Mouse (Mus musculus) MEL (cell line): ENCODE measurements around the gene Ap3d1. TPM values are rescaled to one million over a fixed set of nuclear protein-coding genes. Genes with fewer than 3 reads are reported as not detected.

Experiments used
- DNase-seq: peaks from one replicate; pipeline ENCODE4 v3.0.0; 2011; ENCODE audit warnings: low read depth, low spot score
- H3K27ac ChIP-seq: 2 replicates; pipeline ENCODE4 v1.5.1; 2012; ENCODE audit warnings: low read depth, mild to moderate bottlenecking, control low read depth, low read length, moderate library complexity; ENCODE audit not compliant: control insufficient read depth
- H3K27me3 ChIP-seq, 2 experiments: fragments of 150-350 bp in 1 of 2; sonication (generic) in 1 of 2; 2 replicates each; pipeline ENCODE4 v1.6.1; 2012; ENCODE audit warnings: low read length in 2 of 2, mild to moderate bottlenecking in 2 of 2, improper control_type of control experiment in 1 of 2, moderate library complexity in 1 of 2; ENCODE audit not compliant: insufficient read depth in 2 of 2, control insufficient read depth in 1 of 2
- H3K36me3 ChIP-seq, 2 experiments: 2 replicates each; pipeline ENCODE4 v1.6.1; 2012 to 2014; ENCODE audit warnings: low read length in 2 of 2, improper control_type of control experiment in 1 of 2, inconsistent platforms in 1 of 2, mild to moderate bottlenecking in 1 of 2; ENCODE audit not compliant: insufficient read depth in 2 of 2, control insufficient read depth in 1 of 2
- H3K4me1 ChIP-seq, 2 experiments: fragments of 150-350 bp in 1 of 2; sonication (generic) in 1 of 2; 2 replicates each; pipeline ENCODE4 v1.6.1; 2012; ENCODE audit warnings: low read length in 2 of 2, improper control_type of control experiment in 1 of 2, mild to moderate bottlenecking in 1 of 2; ENCODE audit not compliant: insufficient read depth in 2 of 2, control insufficient read depth in 1 of 2
- H3K4me3 ChIP-seq, 2 experiments: fragments of 150-350 bp in 1 of 2; sonication (generic) in 1 of 2; 2 replicates each; pipeline ENCODE4 v1.5.1; 2012; ENCODE audit warnings: low read depth in 2 of 2, low read length in 2 of 2, mild to moderate bottlenecking in 2 of 2, moderate library complexity in 2 of 2, control low read depth in 1 of 2, improper control_type of control experiment in 1 of 2; ENCODE audit not compliant: control insufficient read depth in 1 of 2, insufficient read depth in 1 of 2
- H3K79me2 ChIP-seq: 2 replicates; pipeline ENCODE4 v1.6.1; 2012; ENCODE audit warnings: mild to moderate bottlenecking, low read length, moderate library complexity; ENCODE audit not compliant: control insufficient read depth, poor library complexity, insufficient read depth
- H3K9ac ChIP-seq: 2 replicates; pipeline ENCODE4 v1.6.1; 2012; ENCODE audit warnings: low read depth, mild to moderate bottlenecking, control low read depth, low read length, moderate library complexity; ENCODE audit not compliant: control insufficient read depth, poor library complexity, severe bottlenecking
- H3K9me3 ChIP-seq: fragments of 150-350 bp; sonication (generic); replicated peaks from 2 replicates; pipeline ENCODE4 v1.6.1; 2012; ENCODE audit warnings: mild to moderate bottlenecking, low read length, improper control_type of control experiment, moderate library complexity; ENCODE audit not compliant: insufficient read depth
- BHLHE40 ChIP-seq: IDR thresholded peaks from 2 replicates; pipeline ENCODE4 v1.6.1; 2012; ENCODE audit warnings: low read depth, mild to moderate bottlenecking, inconsistent platforms, low read length, improper control_type of control experiment, borderline replicate concordance
- CHD2 ChIP-seq: IDR thresholded peaks from 2 replicates; pipeline ENCODE4 v1.6.1; 2011; ENCODE audit warnings: low read length, improper control_type of control experiment
- EP300 ChIP-seq, 2 experiments: IDR thresholded peaks; 2 replicates each; pipeline ENCODE4 v1.6.1; 2011; ENCODE audit warnings: improper control_type of control experiment in 2 of 2, low read length in 2 of 2, low read depth in 1 of 2, mild to moderate bottlenecking in 1 of 2
- ETS1 ChIP-seq: IDR thresholded peaks from 2 replicates; pipeline ENCODE4 v1.6.1; 2012; ENCODE audit warnings: low read depth, mild to moderate bottlenecking, inconsistent platforms, low read length, improper control_type of control experiment, moderate library complexity
- GATA1 ChIP-seq: IDR thresholded peaks from 2 replicates; pipeline ENCODE4 v1.6.1; 2011; ENCODE audit warnings: low read depth, low read length, improper control_type of control experiment
- HCFC1 ChIP-seq: IDR thresholded peaks from 2 replicates; pipeline ENCODE4 v1.6.1; 2012; ENCODE audit warnings: low read depth, mild to moderate bottlenecking, inconsistent platforms, low read length, improper control_type of control experiment, moderate library complexity
- KAT2A ChIP-seq: conservative IDR thresholded peaks from 2 replicates; pipeline ENCODE4 v1.6.1; 2012; ENCODE audit warnings: low read depth, low read length, improper control_type of control experiment, inconsistent platforms
- MEF2A ChIP-seq: IDR thresholded peaks from 2 replicates; pipeline ENCODE4 v1.6.1; 2014; ENCODE audit warnings: low read depth, mild to moderate bottlenecking, inconsistent platforms, low read length, improper control_type of control experiment; ENCODE audit not compliant: poor library complexity, insufficient replicate concordance, severe bottlenecking; ENCODE audit errors: extremely low read depth
- MYB ChIP-seq: IDR thresholded peaks from 2 replicates; pipeline ENCODE4 v1.6.1; 2011; ENCODE audit warnings: mild to moderate bottlenecking, low read depth, low read length, improper control_type of control experiment
- MYC ChIP-seq: IDR thresholded peaks from 2 replicates; pipeline ENCODE4 v1.6.1; 2011; ENCODE audit warnings: low read depth, mild to moderate bottlenecking, low read length, improper control_type of control experiment, moderate library complexity
- NELFE ChIP-seq: IDR thresholded peaks from 2 replicates; pipeline ENCODE4 v1.6.1; 2011; ENCODE audit warnings: low read depth, low read length, improper control_type of control experiment
- NRF1 ChIP-seq: IDR thresholded peaks from 2 replicates; pipeline ENCODE4 v1.6.1; 2014; ENCODE audit warnings: low read depth, mild to moderate bottlenecking, inconsistent platforms, low read length, improper control_type of control experiment, moderate library complexity; ENCODE audit not compliant: poor library complexity, insufficient read depth, severe bottlenecking
- POLR2A ChIP-seq, 2 experiments: IDR thresholded peaks; 2 replicates each; pipeline ENCODE4 v1.6.1; 2011 to 2012; ENCODE audit warnings: low read length in 2 of 2, mild to moderate bottlenecking in 2 of 2, control low read depth in 1 of 2, improper control_type of control experiment in 1 of 2, low read depth in 1 of 2, moderate library complexity in 1 of 2; ENCODE audit not compliant: control insufficient read depth in 1 of 2, insufficient read depth in 1 of 2, poor library complexity in 1 of 2
- POLR2AphosphoS5 ChIP-seq: IDR thresholded peaks from 2 replicates; pipeline ENCODE4 v1.6.1; 2012; ENCODE audit warnings: low read depth, borderline replicate concordance, mild to moderate bottlenecking, inconsistent platforms, low read length, moderate library complexity, mixed read lengths
- SIN3A ChIP-seq: IDR thresholded peaks from 2 replicates; pipeline ENCODE4 v1.6.1; 2012; ENCODE audit warnings: low read length, improper control_type of control experiment, inconsistent platforms
- SMC3 ChIP-seq: IDR thresholded peaks from 2 replicates; pipeline ENCODE4 v1.6.1; 2011; ENCODE audit warnings: low read depth, low read length, improper control_type of control experiment
- TBP ChIP-seq: IDR thresholded peaks from 2 replicates; pipeline ENCODE4 v1.8.0; 2011; ENCODE audit warnings: low read depth, low read length, improper control_type of control experiment
- UBTF ChIP-seq: IDR thresholded peaks from 2 replicates; pipeline ENCODE4 v1.6.1; 2012; ENCODE audit warnings: low read depth, mild to moderate bottlenecking, inconsistent platforms, low read length, improper control_type of control experiment, moderate library complexity, borderline replicate concordance; ENCODE audit not compliant: insufficient read depth
- USF2 ChIP-seq, 2 experiments: IDR thresholded peaks; 2 replicates each; pipeline ENCODE4 v1.6.1; 2011 to 2012; ENCODE audit warnings: improper control_type of control experiment in 2 of 2, low read length in 2 of 2, borderline replicate concordance in 1 of 2, inconsistent platforms in 1 of 2, low read depth in 1 of 2, mild to moderate bottlenecking in 1 of 2; ENCODE audit not compliant: insufficient read depth in 1 of 2
- ZC3H11A ChIP-seq: IDR thresholded peaks from 2 replicates; pipeline ENCODE4 v1.6.1; 2012; ENCODE audit warnings: low read depth, mild to moderate bottlenecking, inconsistent platforms, low read length, improper control_type of control experiment
- ZKSCAN1 ChIP-seq: IDR thresholded peaks from 2 replicates; pipeline ENCODE4 v1.6.1; 2012; ENCODE audit warnings: low read depth, mild to moderate bottlenecking, inconsistent platforms, low read length, improper control_type of control experiment, moderate library complexity
- ZMIZ1 ChIP-seq: IDR thresholded peaks from 2 replicates; pipeline ENCODE4 v1.6.1; 2012; ENCODE audit warnings: low read depth, mild to moderate bottlenecking, inconsistent platforms, low read length, improper control_type of control experiment, moderate library complexity
- polyA plus RNA-seq, 2 experiments: library from polyadenylated mRNA; stranded (reverse) in 1 of 2; unstranded in 1 of 2; fragments of >175 nt in 1 of 2; fragments of >200 nt in 1 of 2; gene quantifications; 2 replicates each; pipeline versions ENCODE4 v1.2.1 to v1.2.4; 2012; ENCODE audit warnings: low replicate concordance in 2 of 2, low read depth in 1 of 2; ENCODE audit not compliant: insufficient read length in 2 of 2, insufficient read depth in 1 of 2, missing spikeins in 1 of 2
- total RNA-seq: library from RNA; depleted of rRNA; stranded (reverse); fragments of 300-350 nt; gene quantifications from 2 replicates; pipeline ENCODE4 v1.2.3, GENCODE M21; 2012

Gene Ap3d1
- total and polyA plus RNA-seq, 3 experiments, result 32.7 to 260 (median 54.5) TPM

DNA sequence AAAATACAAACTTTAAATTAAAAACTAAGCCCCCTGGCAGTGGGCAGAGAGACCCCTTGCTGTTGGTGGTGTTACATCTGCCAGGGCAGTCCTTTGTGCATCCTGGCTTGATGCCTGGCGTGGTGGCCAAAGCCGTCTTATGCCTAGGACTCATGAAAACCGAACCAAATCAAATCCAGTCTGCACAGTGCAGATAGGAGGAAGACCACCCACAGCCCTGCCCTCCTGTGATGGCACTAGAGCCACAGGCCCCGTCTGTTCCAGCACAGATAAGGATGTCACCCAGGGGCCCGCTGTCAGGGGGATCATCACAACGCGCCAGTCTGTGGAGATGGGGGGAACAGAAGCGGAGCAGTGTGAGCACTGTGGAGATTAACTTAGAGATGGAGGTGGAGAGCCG is 44.3 kb downstream of the Ap3d1 start (continued):
- TF ChIP-seq NELFE, result no peak
- no peak; the same call in 1 of the 2 replicates for TF ChIP-seq KAT2A
- peak; percentile 84 for TF ChIP-seq BHLHE40
- TF ChIP-seq SIN3A, result peak; percentile 94
- TF ChIP-seq UBTF, result no peak
- TF ChIP-seq TBP, result peak; percentile 22; the same call in 1 of the 2 replicates
- TF ChIP-seq MYB, result peak; percentile 83
- peak; percentile 97 for TF ChIP-seq GATA1
- peak; percentile 31 for TF ChIP-seq SMC3
- peak in 1 of 2 experiments; percentile 41; a peak in 1 of 4 replicates for TF ChIP-seq POLR2A (IDR thresholded peaks at IDR 0.05; ENCODE audit: control insufficient read depth in 1 of 2, insufficient read depth in 1 of 2, low read depth in 1 of 2, low read length in 2 of 2, poor library complexity in 1 of 2)
- TF ChIP-seq ETS1, result peak; percentile 94
- TF ChIP-seq ZC3H11A, result peak; percentile 11; the same call in 1 of the 2 replicates
- peak; percentile 85 for TF ChIP-seq ZMIZ1
- peak; percentile 62; the same call in 1 of the 2 replicates for TF ChIP-seq MEF2A
- TF ChIP-seq CHD2, result no peak
- peak; percentile 71 for TF ChIP-seq HCFC1
- no peak for TF ChIP-seq ZKSCAN1
- TF ChIP-seq POLR2AphosphoS5, result no peak
- peak; percentile 95 to 99 for TF ChIP-seq EP300 (IDR thresholded peaks at IDR 0.05; ENCODE audit: low read depth in 1 of 2, low read length in 2 of 2)
- TF ChIP-seq USF2 (IDR thresholded peaks at IDR 0.05; ENCODE audit: borderline replicate concordance in 1 of 2, insufficient read depth in 1 of 2, low read depth in 1 of 2, low read length in 2 of 2), result no peak
- TF ChIP-seq MYC, result peak; percentile 60; the same call in 1 of the 2 replicates

GRCm38 (mm10) chr10:80697393-80697787 is 44.7 kb downstream of the Ap3d1 start:
- H3K79me2 ChIP-seq, result peaks cover 4% of the 10 kb centered on the region
- peaks cover 0 to 57% of the 10 kb centered on the region in 2 experiments; a peak in 2 of 4 replicates for H3K36me3 ChIP-seq
- no peak overlapping the region; a peak in 1 of 4 replicates for H3K4me3 ChIP-seq
- H3K27me3 ChIP-seq, result no peaks in the 10 kb centered on the region
- DNase-seq, result peak; percentile 52
- TF ChIP-seq ZKSCAN1 (no peak), NRF1 (0 out of 2 replicates have a peak, but pooled peaks have one; percentile 1)
- H3K9me3 ChIP-seq, result no peaks in the 10 kb centered on the region
- H3K27ac ChIP-seq, result peak overlapping the region; percentile 45
- no peak overlapping the region for H3K9ac ChIP-seq
- H3K4me1 ChIP-seq, result peaks cover 40 to 78% of the 10 kb centered on the region in 2 experiments
